Mouse (Mus musculus): ENCODE measurements around the gene Btbd18. TPM values are rescaled to one million over a fixed set of nuclear protein-coding genes. Genes with fewer than 3 reads are reported as not detected.

Gene Btbd18
- polyA plus RNA-seq, 1 experiment from 2014 or later = 0.26 TPM

Other genes with a start within 250 kb of the Btbd18 start
- 8.6 and 8.7 TPM in 2 replicates for gene Calcrl, start 233.7 kb upstream of the Btbd18 start, polyA plus RNA-seq (2015; fragmentation: Nextera tagmentation; extraction: Ambion mirVana)
- 14.1 and 16.1 TPM in 2 replicates for gene Tfpi, start 182.3 kb upstream of the Btbd18 start, polyA plus RNA-seq (2015; fragmentation: Nextera tagmentation; extraction: Ambion mirVana)
- 29.9 and 30.1 TPM in 2 replicates for gene Ctnnd1, start 8.3 kb upstream of the Btbd18 start, polyA plus RNA-seq (2015; fragmentation: Nextera tagmentation; extraction: Ambion mirVana)
- gene Selenoh, start 11.7 kb downstream of the Btbd18 start, polyA plus RNA-seq (2015; fragmentation: Nextera tagmentation; extraction: Ambion mirVana) = 177 and 185 TPM in 2 replicates
- not detected in 2 replicates for gene Gm28635, start 19.0 kb downstream of the Btbd18 start, polyA plus RNA-seq (2015; fragmentation: Nextera tagmentation; extraction: Ambion mirVana)
- gene Med19, start 19.3 kb downstream of the Btbd18 start, polyA plus RNA-seq (2015; fragmentation: Nextera tagmentation; extraction: Ambion mirVana) = 52.3 and 53.6 TPM in 2 replicates
- 298 and 301 TPM in 2 replicates for gene Tmx2, start 20.1 kb downstream of the Btbd18 start, polyA plus RNA-seq (2015; fragmentation: Nextera tagmentation; extraction: Ambion mirVana)
- 19.5 and 21.3 TPM in 2 replicates for gene Zdhhc5, start 56.1 kb downstream of the Btbd18 start, polyA plus RNA-seq (2015; fragmentation: Nextera tagmentation; extraction: Ambion mirVana)
- 20.1 and 23.0 TPM in 2 replicates for gene Clp1, start 68.3 kb downstream of the Btbd18 start, polyA plus RNA-seq (2015; fragmentation: Nextera tagmentation; extraction: Ambion mirVana)
- 27.7 and 28.1 TPM in 2 replicates for gene Ypel4, start 75.0 kb downstream of the Btbd18 start, polyA plus RNA-seq (2015; fragmentation: Nextera tagmentation; extraction: Ambion mirVana)
- gene Gm19426, start 84.6 kb downstream of the Btbd18 start, polyA plus RNA-seq (2015; fragmentation: Nextera tagmentation; extraction: Ambion mirVana) = 4.3 and 4.8 TPM in 2 replicates
- 28.3 and 29.0 TPM in 2 replicates for gene Serping1, start 116.4 kb downstream of the Btbd18 start, polyA plus RNA-seq (2015; fragmentation: Nextera tagmentation; extraction: Ambion mirVana)
- 22.9 and 23.4 TPM in 2 replicates for gene Ube2l6, start 139.7 kb downstream of the Btbd18 start, polyA plus RNA-seq (2015; fragmentation: Nextera tagmentation; extraction: Ambion mirVana)
- gene Smtnl1, start 163.6 kb downstream of the Btbd18 start, polyA plus RNA-seq (2015; fragmentation: Nextera tagmentation; extraction: Ambion mirVana) = not detected in 2 replicates
- gene Timm10, start 167.9 kb downstream of the Btbd18 start, polyA plus RNA-seq (2015; fragmentation: Nextera tagmentation; extraction: Ambion mirVana) = 69.8 and 75.2 TPM in 2 replicates
- gene Slc43a1, start 179.8 kb downstream of the Btbd18 start, polyA plus RNA-seq (2015; fragmentation: Nextera tagmentation; extraction: Ambion mirVana) = 0.73 and 0.91 TPM in 2 replicates
- 3.9 TPM in 2 replicates for gene Rtn4rl2, start 227.6 kb downstream of the Btbd18 start, polyA plus RNA-seq (2015; fragmentation: Nextera tagmentation; extraction: Ambion mirVana)

Measured in midbrain, embryonic 16.5 days (tissue).